ENCODE assay signal across 18 mouse cellular contexts in the genomic region with DNA sequence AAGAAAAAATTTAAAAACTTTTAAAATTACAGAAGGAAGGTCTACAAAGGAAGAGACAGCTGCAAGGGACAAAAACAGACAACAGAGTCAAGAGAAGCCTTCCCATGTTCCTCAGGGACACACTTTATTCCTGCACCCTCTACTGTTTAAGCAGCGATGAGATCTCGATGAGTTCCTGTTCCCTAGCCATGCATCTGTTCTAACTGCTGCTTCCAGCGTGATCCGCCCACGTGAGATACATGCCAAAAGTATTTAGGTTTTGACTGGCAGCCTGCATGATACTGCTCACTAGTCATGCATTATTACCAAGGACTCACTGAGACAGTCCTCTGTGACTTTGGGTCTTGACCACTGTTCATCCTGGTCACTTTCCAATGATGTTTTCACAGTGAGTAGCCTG.
DNase-seq lines count a peak whose midpoint lies in the region.
"Had no signal": no experiment of that assay in that cellular context is flagged by ENCODE, and none has a peak within 500 bp of the region (broad histone marks: within the 10 kb centered on the region; RNA-seq: fewer than 3 reads in every experiment).

No protein-coding gene starts in this region.

- DNase-seq in frontal cortex, adult 2 months (ENCODE audit: extremely low spot score in 1 of 2, low spot score in 1 of 2), result peak; percentile 46 to 77
- DNase-seq in frontal cortex, postnatal 10 days (ENCODE audit: low spot score in 2 of 2), result no peak
- peak; percentile 63 for DNase-seq in right cerebral cortex, adult 18-20 months
- no peak for DNase-seq in right cerebral cortex, postnatal 4 days
- peak; percentile 63 for DNase-seq in layer of hippocampus, adult 9-11 months
- DNase-seq in adrenal gland, adult 8-10 months, result no peak
- DNase-seq in thymus, postnatal 0 days (ENCODE audit: low spot score), result no peak
- DNase-seq: cerebellum, adult 8-10 months; cerebellum, postnatal 25 days; gastrocnemius, postnatal 10 days; heart, postnatal 14 days; kidney, adult 11 months; kidney, postnatal 14 days; liver; lung, adult 2 months; lung, postnatal 10 days; retina, postnatal 1 day; thymus, postnatal 25 days had no signal

Comparison
In these comparisons a context has a peak if more than half of its experiments do, and no peak if none do; other contexts are left out.
1. DNase-seq: peak in frontal cortex, adult 2 months (2 of 2), right cerebral cortex, adult 18-20 months (single experiment) and layer of hippocampus, adult 9-11 months (single experiment); none in frontal cortex, postnatal 10 days (0 of 2), right cerebral cortex, postnatal 4 days (single experiment), adrenal gland, adult 8-10 months (single experiment) and thymus, postnatal 0 days (single experiment).